Mouse (Mus musculus): ENCODE data around the gene Phf21a. TPM values are rescaled to one million over a fixed set of nuclear protein-coding genes. Genes with fewer than 3 reads are reported as not detected.

Phf21a gene
- polyA plus RNA-seq, 1 experiment = not detected

DNA sequence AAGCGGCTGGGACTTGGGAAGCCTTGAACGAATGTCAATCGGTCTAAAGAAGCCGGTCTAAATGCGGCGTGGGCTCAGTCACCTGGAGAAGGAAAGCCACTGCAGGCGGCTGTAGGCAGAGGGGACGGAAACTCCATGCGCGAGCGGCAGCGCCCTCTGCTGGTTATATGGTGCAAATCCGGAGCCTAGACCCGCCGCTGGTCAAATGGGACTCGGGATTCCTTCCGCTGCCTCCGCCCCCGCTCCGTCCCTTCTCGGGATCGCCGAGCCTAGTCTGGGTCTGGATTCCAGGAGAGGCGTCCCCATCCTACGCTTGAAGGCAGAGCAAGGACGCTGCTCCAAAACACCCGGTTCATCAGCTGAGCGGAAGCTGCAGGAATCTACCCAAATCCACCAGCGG, 34.4 kb upstream of the Phf21a start:
- Histone ChIP-seq H3K4me1 (ENCODE audit: control insufficient read depth, insufficient read depth, low read length) (peaks cover 17% of the 10 kb centered on the region), H3K4me3 (ENCODE audit: insufficient read depth, low read depth, low read length) (peak overlapping the region; percentile 82), H3K27ac (ENCODE audit: insufficient read depth, low read depth, low read length) (peak overlapping the region; percentile 95)
- 0% methylated on average over 29 of the region's 29 CpGs for WGBS
- peak; percentile 74 for TF ChIP-seq POLR2A (IDR thresholded peaks at IDR 0.05; ENCODE audit: insufficient read depth, low read depth, low read length)
- peak; percentile 90 for TF ChIP-seq CTCF (IDR thresholded peaks at IDR 0.05; ENCODE audit: insufficient read depth, low read depth, low read length)

DNA sequence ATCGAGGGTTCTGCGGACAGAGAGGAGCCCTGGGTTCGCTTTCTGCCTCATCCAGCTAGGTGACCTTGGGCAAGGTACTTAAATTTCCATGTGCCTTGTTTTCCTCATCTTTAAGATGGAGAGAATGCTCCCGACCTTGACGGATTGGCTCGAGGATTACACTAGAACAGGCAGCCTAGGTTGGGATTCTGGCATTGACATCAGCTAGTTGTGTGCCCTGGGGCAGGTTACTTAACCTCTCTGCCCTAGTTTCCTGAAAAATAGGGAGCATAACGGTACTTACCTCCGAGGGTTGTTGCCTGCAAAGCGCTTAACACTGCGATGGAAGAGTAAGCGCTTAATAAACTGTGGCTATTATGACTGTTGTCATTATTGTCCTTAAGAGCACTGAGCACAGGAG, 34.0 kb upstream of the Phf21a start:
- Histone ChIP-seq H3K4me1 (ENCODE audit: control insufficient read depth, insufficient read depth, low read length) (peaks cover 17% of the 10 kb centered on the region), H3K4me3 (ENCODE audit: insufficient read depth, low read depth, low read length) (peak overlapping the region; percentile 82), H3K27ac (ENCODE audit: insufficient read depth, low read depth, low read length) (peak overlapping the region; percentile 95)
- TF ChIP-seq CTCF (IDR thresholded peaks at IDR 0.05; ENCODE audit: insufficient read depth, low read depth, low read length) (no peak), POLR2A (IDR thresholded peaks at IDR 0.05; ENCODE audit: insufficient read depth, low read depth, low read length) (no peak)
- whole genome bisulfite sequencing = 2% methylated on average over 11 of the region's 11 CpGs

DNA sequence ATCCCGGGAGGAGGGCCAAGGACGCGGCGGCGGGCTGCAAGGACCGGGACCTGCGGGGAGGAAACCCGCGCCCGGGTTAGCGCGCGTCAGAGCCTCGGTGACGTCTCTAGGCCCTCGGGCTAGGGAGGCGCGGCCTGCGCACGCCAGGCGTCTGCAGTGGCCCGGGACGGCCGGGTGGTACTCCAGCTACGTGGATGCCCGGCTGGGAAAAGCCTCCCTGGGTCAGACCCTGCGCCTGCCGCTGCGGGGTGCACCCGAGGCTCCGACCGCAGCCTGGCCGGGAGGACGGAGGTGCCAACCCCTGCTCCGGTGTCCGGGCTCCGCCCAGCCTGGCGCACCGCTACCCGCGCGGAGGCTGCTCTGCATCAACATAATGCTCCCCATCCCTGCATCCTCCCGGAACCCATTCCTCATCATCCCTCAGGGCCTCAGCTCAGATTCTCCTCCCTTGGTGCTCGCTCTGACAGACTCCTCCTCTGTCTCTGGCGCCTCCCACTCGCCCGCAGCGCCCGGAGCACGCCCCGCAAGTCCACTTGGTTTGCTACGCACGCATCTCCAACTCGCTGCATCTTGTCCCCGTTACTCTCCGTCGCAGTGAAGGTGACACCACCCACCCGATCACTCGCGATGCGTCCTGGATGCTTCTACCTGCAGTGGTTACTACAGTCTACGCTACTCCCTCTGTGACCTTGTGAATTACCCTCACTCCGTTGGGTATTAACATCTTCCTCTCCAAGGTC, 33.3 kb upstream of the Phf21a start:
- peak; percentile 40 for TF ChIP-seq POLR2A (IDR thresholded peaks at IDR 0.05; ENCODE audit: insufficient read depth, low read depth, low read length)
- no peak for TF ChIP-seq CTCF (IDR thresholded peaks at IDR 0.05; ENCODE audit: insufficient read depth, low read depth, low read length)
- Histone ChIP-seq H3K27ac (ENCODE audit: insufficient read depth, low read depth, low read length) (peak overlapping the region; percentile 95), H3K4me3 (ENCODE audit: insufficient read depth, low read depth, low read length) (peak overlapping the region; percentile 82), H3K4me1 (ENCODE audit: control insufficient read depth, insufficient read depth, low read length) (peaks cover 17% of the 10 kb centered on the region)
- whole genome bisulfite sequencing = under 1% methylated on average over 63 of the region's 63 CpGs

DNA sequence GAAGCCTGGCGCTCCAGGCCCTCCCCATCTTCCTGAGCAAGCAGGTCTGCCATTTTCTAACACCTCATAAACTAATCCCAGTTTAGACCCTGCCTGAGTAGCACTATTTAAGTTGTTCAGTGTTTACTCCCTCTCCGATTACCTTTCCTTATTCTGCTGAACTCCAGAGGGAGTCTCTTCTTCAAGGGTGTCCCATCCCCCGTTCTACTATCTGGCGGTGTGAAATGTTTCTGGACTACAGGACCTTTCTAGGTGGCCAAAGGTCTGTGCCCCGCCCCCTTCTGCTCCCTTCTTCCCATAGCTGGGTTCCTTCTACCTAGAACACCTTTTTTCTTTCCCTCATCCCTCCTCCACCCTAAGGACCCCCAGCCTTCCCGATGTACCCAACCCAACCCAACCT, 32.6 kb upstream of the Phf21a start:
- WGBS = 38% methylated on average over 6 of the region's 6 CpGs
- TF ChIP-seq CTCF (IDR thresholded peaks at IDR 0.05; ENCODE audit: insufficient read depth, low read depth, low read length) (no peak), POLR2A (IDR thresholded peaks at IDR 0.05; ENCODE audit: insufficient read depth, low read depth, low read length) (no peak)
- Histone ChIP-seq H3K27ac (ENCODE audit: insufficient read depth, low read depth, low read length) (peak overlapping the region; percentile 95), H3K4me3 (ENCODE audit: insufficient read depth, low read depth, low read length) (peak overlapping the region; percentile 82), H3K4me1 (ENCODE audit: control insufficient read depth, insufficient read depth, low read length) (peaks cover 14% of the 10 kb centered on the region)

DNA sequence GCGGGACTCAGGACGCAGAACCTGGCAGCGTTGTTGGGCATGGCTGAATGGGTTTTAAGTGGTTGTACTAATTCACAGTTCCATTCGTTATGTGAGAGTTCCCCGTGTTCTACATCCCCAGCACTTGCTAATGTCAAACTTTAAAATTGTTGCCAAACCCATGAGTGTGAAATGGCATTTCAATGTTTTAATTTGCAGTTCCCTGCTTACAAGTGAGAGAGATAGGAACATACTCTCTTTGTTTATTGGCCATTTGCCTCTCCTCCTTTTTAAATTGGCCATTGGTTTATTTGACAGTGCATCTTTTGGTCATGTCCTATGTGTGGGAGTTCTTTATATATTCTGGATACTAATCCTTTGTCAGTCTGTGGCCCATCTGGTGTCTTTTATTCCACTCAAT, 31.6 kb upstream of the Phf21a start:
- H3K4me3 ChIP-seq (ENCODE audit: insufficient read depth, low read depth, low read length) = no peak overlapping the region
- TF ChIP-seq POLR2A (IDR thresholded peaks at IDR 0.05; ENCODE audit: insufficient read depth, low read depth, low read length) = no peak
- TF ChIP-seq CTCF (IDR thresholded peaks at IDR 0.05; ENCODE audit: insufficient read depth, low read depth, low read length) = no peak
- no peak overlapping the region for H3K27ac ChIP-seq (ENCODE audit: insufficient read depth, low read depth, low read length)

DNA sequence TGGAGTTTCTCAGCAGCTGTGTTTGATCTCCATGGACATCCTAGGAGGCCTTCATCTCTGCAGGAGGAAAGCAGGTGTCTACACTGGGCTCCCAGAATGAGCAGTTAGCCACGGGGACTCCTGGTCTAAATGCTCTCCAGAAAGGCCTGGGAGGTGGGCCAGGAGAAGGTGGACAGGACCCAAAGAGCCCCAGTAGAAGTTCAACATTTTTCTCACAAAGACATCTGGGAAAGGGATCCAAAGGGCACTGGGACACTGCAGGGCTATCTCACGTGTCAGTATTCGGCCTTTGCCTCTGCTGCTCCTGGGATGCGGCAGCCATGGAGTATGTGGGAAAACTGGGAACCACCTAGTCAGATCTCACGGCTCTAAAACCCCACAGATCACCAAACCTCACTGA, 29.8 kb upstream of the Phf21a start:
- 89% methylated on average over 5 of the region's 5 CpGs for WGBS
- H3K4me3 ChIP-seq (ENCODE audit: insufficient read depth, low read depth, low read length) = no peak overlapping the region
- peaks cover 5% of the 10 kb centered on the region; the same call in 1 of the 2 replicates for H3K4me1 ChIP-seq (ENCODE audit: control insufficient read depth, insufficient read depth, low read length)
- no peak for TF ChIP-seq POLR2A (IDR thresholded peaks at IDR 0.05; ENCODE audit: insufficient read depth, low read depth, low read length)
- no peak for TF ChIP-seq CTCF (IDR thresholded peaks at IDR 0.05; ENCODE audit: insufficient read depth, low read depth, low read length)
- H3K27ac ChIP-seq (ENCODE audit: insufficient read depth, low read depth, low read length) = no peak overlapping the region

More for the DNA sequence above, 31.6 kb upstream of the Phf21a start:
- 71% methylated on average over 5 of the region's 5 CpGs for WGBS
- H3K4me1 ChIP-seq (ENCODE audit: control insufficient read depth, insufficient read depth, low read length) = peaks cover 5% of the 10 kb centered on the region; the same call in 1 of the 2 replicates

DNA sequence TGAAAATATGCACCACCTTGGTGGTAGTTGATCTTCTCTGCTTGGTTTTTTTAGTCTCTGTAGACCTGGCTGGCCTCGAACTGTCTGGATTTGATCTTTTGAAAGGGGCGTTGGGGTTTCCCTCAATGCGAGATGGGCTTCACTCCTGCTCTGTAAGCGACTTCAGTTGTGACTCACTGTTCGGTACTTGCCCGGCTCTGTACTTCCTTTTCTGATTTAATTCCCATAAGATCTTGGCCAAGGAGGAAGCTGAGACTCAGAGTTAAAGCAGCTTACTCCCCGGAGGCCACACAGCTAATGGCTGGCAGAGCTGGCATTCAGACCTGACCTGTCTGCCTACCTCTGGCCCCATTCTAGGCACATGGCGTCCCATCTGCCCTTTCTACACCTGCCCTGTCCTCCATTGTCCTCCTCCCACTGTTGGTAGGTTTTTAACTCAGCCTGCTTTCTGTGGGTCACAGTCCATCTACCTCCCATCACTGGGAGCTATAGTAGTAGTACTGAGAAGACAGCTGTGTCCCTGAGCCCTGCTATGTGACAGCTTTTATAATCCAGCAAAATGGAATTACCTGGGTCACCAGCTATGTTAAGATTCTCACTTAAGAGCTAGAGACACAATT, 27.5 kb upstream of the Phf21a start:
- no peak for TF ChIP-seq CTCF (IDR thresholded peaks at IDR 0.05; ENCODE audit: insufficient read depth, low read depth, low read length)
- no peak for TF ChIP-seq POLR2A (IDR thresholded peaks at IDR 0.05; ENCODE audit: insufficient read depth, low read depth, low read length)
- Histone ChIP-seq H3K4me3 (ENCODE audit: insufficient read depth, low read depth, low read length) (no peak overlapping the region), H3K4me1 (ENCODE audit: control insufficient read depth, insufficient read depth, low read length) (peaks cover under 1% of the 10 kb centered on the region; the same call in 1 of the 2 replicates), H3K27ac (ENCODE audit: insufficient read depth, low read depth, low read length) (no peak overlapping the region)
- 86% methylated on average over 8 of the region's 8 CpGs for WGBS

DNA sequence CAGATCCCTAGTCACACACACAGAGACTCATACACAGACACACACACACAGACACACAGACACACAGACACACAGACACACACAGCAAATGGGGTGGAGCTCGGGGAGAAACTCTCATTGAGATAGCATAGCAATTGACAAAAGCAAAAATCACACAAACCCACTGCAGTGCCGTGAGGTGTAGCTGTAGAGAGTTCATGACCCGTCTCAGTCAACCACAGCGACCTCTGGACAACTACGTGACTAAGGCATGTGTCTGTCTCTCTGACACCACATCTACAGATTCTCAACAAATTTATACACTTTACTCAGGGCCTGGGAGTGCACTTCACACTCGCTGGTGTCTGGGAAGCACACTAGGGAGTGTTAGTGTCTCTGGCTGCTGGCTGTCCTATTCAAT, 27.0 kb upstream of the Phf21a start:
- Histone ChIP-seq H3K27ac (ENCODE audit: insufficient read depth, low read depth, low read length) (no peak overlapping the region), H3K4me3 (ENCODE audit: insufficient read depth, low read depth, low read length) (no peak overlapping the region), H3K4me1 (ENCODE audit: control insufficient read depth, insufficient read depth, low read length) (no peaks in the 10 kb centered on the region)
- TF ChIP-seq POLR2A (IDR thresholded peaks at IDR 0.05; ENCODE audit: insufficient read depth, low read depth, low read length) = no peak
- no peak for TF ChIP-seq CTCF (IDR thresholded peaks at IDR 0.05; ENCODE audit: insufficient read depth, low read depth, low read length)
- 85% methylated on average over 6 of the region's 6 CpGs for WGBS

DNA sequence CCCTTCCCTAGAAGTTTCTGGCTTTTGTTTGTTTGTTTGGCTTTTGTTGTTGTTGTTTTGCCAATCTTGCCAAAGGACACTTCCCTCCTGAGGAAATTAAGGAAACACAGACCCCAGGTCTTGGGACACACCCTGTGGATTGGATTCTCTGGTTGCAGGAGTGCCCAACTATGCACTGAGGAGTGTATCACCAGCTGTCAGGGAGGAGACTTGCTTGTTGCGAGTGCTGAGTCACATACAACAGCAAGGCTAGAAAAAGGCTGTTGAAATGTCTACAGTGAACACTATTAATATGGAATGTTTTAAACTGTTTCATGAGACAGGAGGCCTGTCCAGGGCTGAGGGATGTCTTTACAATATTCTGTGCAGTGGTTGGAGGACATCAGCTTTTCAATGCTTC, 26.0 kb upstream of the Phf21a start:
- no peak for TF ChIP-seq POLR2A (IDR thresholded peaks at IDR 0.05; ENCODE audit: insufficient read depth, low read depth, low read length)
- no peak for TF ChIP-seq CTCF (IDR thresholded peaks at IDR 0.05; ENCODE audit: insufficient read depth, low read depth, low read length)
- Histone ChIP-seq H3K4me3 (ENCODE audit: insufficient read depth, low read depth, low read length) (no peak overlapping the region), H3K4me1 (ENCODE audit: control insufficient read depth, insufficient read depth, low read length) (no peaks in the 10 kb centered on the region), H3K27ac (ENCODE audit: insufficient read depth, low read depth, low read length) (no peak overlapping the region)
- WGBS = 32% methylated on average over 1 of the region's 1 CpGs
